Mouse (Mus musculus): Measurements from ENCODE around the gene Aldh5a1. TPM values are rescaled to one million over a fixed set of nuclear protein-coding genes. Genes with fewer than 3 reads are reported as not detected.
A peak's percentile ranks its signal among the peaks of the same experiment; 100 is the strongest.
"Not testable (repeated sequence)": the region's sequence is repeated elsewhere in the genome, so short reads cannot be mapped to it uniquely, and the experiment has no call there.

Gene Aldh5a1
- 7.1 and 7.9 TPM in 2 replicates for polyA plus RNA-seq (2014; fragmentation: Nextera tagmentation; extraction: Ambion mirVana)

DNA sequence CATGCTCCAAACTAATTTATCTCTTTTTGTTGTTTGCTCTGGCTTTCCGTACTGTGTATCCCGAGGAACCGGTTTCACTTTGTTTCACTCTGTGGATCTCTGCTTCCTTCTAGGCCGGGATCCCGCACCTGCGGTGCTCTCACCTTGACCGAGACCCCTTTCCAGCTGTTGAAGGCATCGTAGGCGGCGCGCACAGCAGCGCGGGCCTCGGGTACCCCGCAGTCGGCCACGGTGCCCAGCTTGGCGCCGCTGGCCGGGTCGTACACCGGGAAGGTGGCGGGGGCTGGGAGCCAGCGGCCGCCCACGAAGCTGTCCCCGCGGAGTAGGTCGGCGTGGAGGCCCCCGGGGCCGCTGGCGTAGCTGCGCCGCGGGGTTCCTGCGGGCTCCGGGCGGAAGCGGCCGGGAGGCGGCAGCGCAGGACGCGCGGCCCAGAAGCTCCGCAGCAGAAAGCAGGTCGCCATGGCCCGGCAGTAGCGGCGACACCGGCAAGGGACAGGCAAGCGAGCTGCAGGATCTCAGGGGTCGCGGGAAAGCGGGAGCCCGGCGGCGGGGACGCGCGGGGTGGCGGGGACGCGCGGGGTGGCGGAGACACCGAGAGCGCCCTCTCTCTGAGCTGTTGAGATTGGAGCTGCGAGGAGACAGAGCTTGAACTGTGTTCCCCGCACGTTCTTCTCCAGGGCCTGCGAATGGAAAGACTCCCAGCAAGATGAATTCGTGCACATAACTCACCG lies at the start of gene Aldh5a1:
Gene Aldh5a1, minus strand, starts transcription at position 554 of the 731 bp plus-strand sequence.
- peak within 1 kb of the TSS; percentile 70 for H3K9ac ChIP-seq (ENCODE audit: low read length)
- WGBS, result under 1% methylated on average over 75 of the region's 75 CpGs

DNA sequence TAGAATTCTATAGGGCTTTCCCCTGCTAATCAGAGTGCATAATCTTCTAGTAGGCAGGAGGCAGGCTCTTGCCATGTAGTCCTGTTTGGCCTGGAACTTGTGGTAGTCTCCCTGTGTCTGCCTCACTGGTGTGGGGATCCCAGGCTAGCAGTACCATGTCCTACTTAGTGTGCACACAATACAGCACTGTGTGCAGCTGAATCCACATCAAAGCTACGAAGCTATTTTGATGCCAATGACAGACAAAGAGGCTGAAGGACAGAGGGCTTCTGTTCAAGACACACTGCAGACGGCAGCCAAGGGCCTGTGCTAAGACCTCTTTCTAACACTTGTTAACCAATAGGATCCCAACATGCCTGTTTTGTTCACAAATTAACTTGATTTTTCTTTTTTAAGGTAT lies 48.0 kb upstream of the Aldh5a1 start:
- Histone ChIP-seq H3K27ac (ENCODE audit: low read depth, low read length) (no peak overlapping the region), H3K4me3 (ENCODE audit: low read depth, low read length) (no peak overlapping the region), H3K27me3 (ENCODE audit: control insufficient read depth, insufficient read depth, low read length) (no peaks in the 10 kb centered on the region), H3K9ac (ENCODE audit: low read length) (no peak overlapping the region), H3K36me3 (ENCODE audit: control insufficient read depth, insufficient read depth, low read length) (no peaks in the 10 kb centered on the region; the same call in 1 of the 2 replicates), H3K4me1 (ENCODE audit: control insufficient read depth, insufficient read depth, low read length) (no peaks in the 10 kb centered on the region), H3K4me2 (ENCODE audit: low read depth) (no peak overlapping the region), H3K9me3 (ENCODE audit: control insufficient read depth, low read length) (no peaks in the 10 kb centered on the region)
- DNase-seq (ENCODE audit: low spot score) (no peak), ATAC-seq (ENCODE audit: insufficient read depth, low FRiP score, low TSS enrichment) (no peak)
- 73% methylated on average over 2 of the region's 2 CpGs for WGBS

More for the DNA sequence above, at the start of gene Aldh5a1:
- Histone ChIP-seq H3K27ac (ENCODE audit: low read depth, low read length) (no peak within 1 kb of the TSS), H3K4me3 (ENCODE audit: low read depth, low read length) (peak within 1 kb of the TSS; percentile 71), H3K4me2 (ENCODE audit: low read depth) (peak within 1 kb of the TSS; percentile 66), H3K4me1 (ENCODE audit: control insufficient read depth, insufficient read depth, low read length) (no peaks in the 10 kb centered on the region), H3K27me3 (ENCODE audit: control insufficient read depth, insufficient read depth, low read length) (no peaks in the 10 kb centered on the region), H3K36me3 (ENCODE audit: control insufficient read depth, insufficient read depth, low read length) (no peaks in the 10 kb centered on the region), H3K9me3 (ENCODE audit: control insufficient read depth, low read length) (no peaks in the 10 kb centered on the region)
- ATAC-seq (ENCODE audit: insufficient read depth, low FRiP score, low TSS enrichment), result peak; percentile 85
- DNase-seq (ENCODE audit: low spot score), result peak; percentile 86

DNA sequence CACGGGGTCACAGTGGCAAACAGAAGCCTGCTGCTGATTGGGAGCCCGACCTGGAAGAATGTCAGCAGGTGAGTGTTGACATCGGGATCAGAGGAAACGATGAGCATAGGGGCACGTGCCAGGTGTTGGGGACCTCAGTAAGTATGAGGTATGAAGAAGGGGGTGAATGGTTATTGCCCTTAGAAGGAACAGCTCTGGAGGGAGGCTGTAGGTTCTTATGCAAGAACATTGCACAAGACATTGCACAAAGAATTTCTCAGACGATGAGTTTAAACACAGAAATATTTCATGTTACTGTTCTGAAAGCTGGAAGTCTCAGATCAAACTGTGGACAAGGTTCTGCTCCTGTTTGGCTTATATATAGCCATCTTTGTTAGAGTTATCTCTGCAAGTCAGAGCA lies 43.6 kb upstream of the Aldh5a1 start:
- no peaks in the 10 kb centered on the region for H3K9me3 ChIP-seq (ENCODE audit: control insufficient read depth, low read length)
- H3K27me3 ChIP-seq (ENCODE audit: control insufficient read depth, insufficient read depth, low read length), result no peaks in the 10 kb centered on the region
- no peaks in the 10 kb centered on the region for H3K36me3 ChIP-seq (ENCODE audit: control insufficient read depth, insufficient read depth, low read length)
- H3K27ac ChIP-seq (ENCODE audit: low read depth, low read length), result no peak overlapping the region
- 92% methylated on average over 6 of the region's 6 CpGs for WGBS
- no peak overlapping the region for H3K9ac ChIP-seq (ENCODE audit: low read length)
- DNase-seq (ENCODE audit: low spot score) (no peak), ATAC-seq (ENCODE audit: insufficient read depth, low FRiP score, low TSS enrichment) (no peak)
- no peak overlapping the region for H3K4me3 ChIP-seq (ENCODE audit: low read depth, low read length)
- no peak overlapping the region for H3K4me2 ChIP-seq (ENCODE audit: low read depth)
- no peaks in the 10 kb centered on the region for H3K4me1 ChIP-seq (ENCODE audit: control insufficient read depth, insufficient read depth, low read length)

DNA sequence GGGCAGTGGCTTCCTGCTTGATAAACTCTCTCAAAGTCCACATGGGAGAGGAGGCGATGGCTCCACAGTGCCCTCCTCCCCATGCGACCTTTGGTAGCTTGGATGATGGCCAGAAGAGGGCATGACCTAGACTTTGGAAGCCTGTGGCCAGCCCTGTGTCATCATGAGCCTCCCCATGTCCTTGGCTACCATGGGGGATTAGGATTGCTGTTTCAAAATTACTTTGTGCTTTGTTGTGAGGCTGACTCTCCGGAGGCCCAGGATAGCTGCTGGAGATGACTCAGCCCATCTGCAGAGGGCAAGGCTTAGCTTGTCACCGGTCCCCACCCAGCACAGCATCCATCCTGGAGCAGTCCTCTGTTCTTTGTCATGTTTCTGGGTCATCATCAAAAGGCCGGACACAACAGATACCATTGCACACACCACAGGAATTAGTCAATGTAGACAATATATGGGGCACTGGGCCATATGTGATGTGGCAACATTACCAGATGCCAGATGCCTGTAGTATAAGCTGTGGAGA lies 40.4 kb upstream of the Aldh5a1 start:
- H3K4me2 ChIP-seq (ENCODE audit: low read depth), result no peak overlapping the region

DNA sequence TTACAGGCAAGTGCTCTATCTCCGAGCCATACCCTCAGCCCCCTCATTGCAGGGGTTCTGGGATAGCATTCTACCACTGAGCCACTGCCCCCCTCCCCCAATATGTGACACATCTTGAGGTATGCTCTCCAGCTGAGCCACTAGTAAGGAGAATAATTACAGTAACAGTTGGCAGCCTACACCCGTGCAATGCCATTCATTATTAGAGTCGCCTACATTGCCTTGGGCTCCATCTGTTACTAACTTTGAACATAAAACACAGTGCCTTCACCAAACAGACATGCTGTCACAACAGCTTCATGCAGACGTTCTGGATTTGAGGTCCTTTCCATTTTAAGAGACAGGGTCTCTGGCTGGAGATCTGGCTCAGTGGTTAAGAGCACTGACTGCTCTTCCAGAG lies 38.9 kb upstream of the Aldh5a1 start:
- no peaks in the 10 kb centered on the region for H3K36me3 ChIP-seq (ENCODE audit: control insufficient read depth, insufficient read depth, low read length)
- H3K9me3 ChIP-seq (ENCODE audit: control insufficient read depth, low read length), result no peaks in the 10 kb centered on the region
- ATAC-seq (ENCODE audit: insufficient read depth, low FRiP score, low TSS enrichment), result no peak
- no peak overlapping the region for H3K4me2 ChIP-seq (ENCODE audit: low read depth)
- no peaks in the 10 kb centered on the region for H3K27me3 ChIP-seq (ENCODE audit: control insufficient read depth, insufficient read depth, low read length)
- no peak for DNase-seq (ENCODE audit: low spot score)
- no peak overlapping the region for H3K4me3 ChIP-seq (ENCODE audit: low read depth, low read length)
- H3K4me1 ChIP-seq (ENCODE audit: control insufficient read depth, insufficient read depth, low read length), result no peaks in the 10 kb centered on the region
- H3K9ac ChIP-seq (ENCODE audit: low read length), result no peak overlapping the region
- H3K27ac ChIP-seq (ENCODE audit: low read depth, low read length), result no peak overlapping the region
- 68% methylated on average over 4 of the region's 4 CpGs for WGBS

More for the DNA sequence above, 40.4 kb upstream of the Aldh5a1 start:
- H3K27me3 ChIP-seq (ENCODE audit: control insufficient read depth, insufficient read depth, low read length), result no peaks in the 10 kb centered on the region
- H3K9ac ChIP-seq (ENCODE audit: low read length), result no peak overlapping the region
- no peak for ATAC-seq (ENCODE audit: insufficient read depth, low FRiP score, low TSS enrichment)
- H3K4me3 ChIP-seq (ENCODE audit: low read depth, low read length), result no peak overlapping the region
- H3K27ac ChIP-seq (ENCODE audit: low read depth, low read length), result no peak overlapping the region
- no peaks in the 10 kb centered on the region for H3K9me3 ChIP-seq (ENCODE audit: control insufficient read depth, low read length)
- no peak for DNase-seq (ENCODE audit: low spot score)
- H3K4me1 ChIP-seq (ENCODE audit: control insufficient read depth, insufficient read depth, low read length), result no peaks in the 10 kb centered on the region
- 88% methylated on average over 5 of the region's 5 CpGs for WGBS
- H3K36me3 ChIP-seq (ENCODE audit: control insufficient read depth, insufficient read depth, low read length), result no peaks in the 10 kb centered on the region

DNA sequence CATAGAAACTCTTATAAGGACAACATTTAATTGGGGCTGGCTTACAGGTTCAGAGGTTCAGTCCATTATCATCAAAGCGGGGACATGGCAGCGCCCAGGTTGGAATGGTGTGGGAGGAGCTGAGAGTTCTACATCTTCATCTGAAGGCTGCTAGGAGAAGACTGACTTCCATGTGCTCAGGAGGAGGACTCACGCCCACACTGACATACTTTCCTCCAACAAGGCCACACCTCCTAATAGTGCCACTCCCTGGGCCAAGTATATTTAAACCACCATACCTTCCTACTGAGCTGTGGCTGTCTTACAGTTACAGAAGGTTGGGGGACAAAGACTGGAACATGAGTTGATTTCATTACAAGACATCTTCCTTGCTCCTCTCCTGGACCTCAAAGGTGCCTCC lies 34.3 kb upstream of the Aldh5a1 start:
- not testable (repeated sequence) for H3K9me3 ChIP-seq (ENCODE audit: control insufficient read depth, low read length); H3K36me3 ChIP-seq (ENCODE audit: control insufficient read depth, insufficient read depth, low read length); H3K4me3 ChIP-seq (ENCODE audit: low read depth, low read length); DNase-seq (ENCODE audit: low spot score); H3K27ac ChIP-seq (ENCODE audit: low read depth, low read length); H3K27me3 ChIP-seq (ENCODE audit: control insufficient read depth, insufficient read depth, low read length); H3K4me1 ChIP-seq (ENCODE audit: control insufficient read depth, insufficient read depth, low read length); ATAC-seq (ENCODE audit: insufficient read depth, low FRiP score, low TSS enrichment); H3K9ac ChIP-seq (ENCODE audit: low read length); H3K4me2 ChIP-seq (ENCODE audit: low read depth)
- 83% methylated on average over 3 of the region's 3 CpGs for WGBS

- no peak overlapping the region for H3K9ac ChIP-seq (ENCODE audit: low read length)
- WGBS, result 36% methylated on average over 5 of the region's 5 CpGs
Measured at GRCm38 (mm10) chr13:24965846-24966201, 28.4 kb upstream of the Aldh5a1 start.

DNA sequence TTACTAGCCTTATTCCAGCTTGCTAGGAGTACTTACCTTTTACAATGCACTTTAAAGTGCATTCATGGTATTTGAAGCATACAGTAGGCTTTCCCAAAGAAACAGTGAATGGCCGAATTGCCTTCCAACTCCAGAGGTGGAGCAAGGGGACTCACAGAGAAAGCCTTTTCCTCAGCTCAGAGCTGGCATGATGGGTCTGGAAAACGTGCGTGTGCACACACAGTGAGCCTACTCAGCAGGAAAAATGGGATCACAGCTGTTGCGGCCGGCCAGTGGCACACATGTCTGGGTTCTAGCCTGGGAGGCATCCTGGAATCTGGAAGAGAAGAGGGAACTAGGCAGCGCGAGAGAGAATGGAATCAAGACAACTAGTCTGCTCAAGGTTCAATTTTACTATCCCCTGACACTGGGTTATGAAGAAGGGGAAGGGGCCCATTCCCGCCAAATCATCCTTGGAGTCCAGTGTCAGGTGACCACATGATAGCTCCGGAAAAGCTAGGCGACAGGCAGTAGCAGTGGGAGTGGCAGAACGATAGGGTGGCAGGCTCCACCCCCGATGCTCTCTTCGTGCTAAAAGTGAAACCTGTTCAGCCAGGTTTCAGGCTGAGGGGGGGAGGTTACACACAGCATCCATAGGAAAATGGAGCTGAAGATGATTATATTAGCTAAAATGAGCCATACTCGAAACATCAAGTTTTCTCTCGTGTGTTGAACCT lies 27.8 kb upstream of the Aldh5a1 start:
- DNase-seq (ENCODE audit: low spot score), result no peak
- Histone ChIP-seq H3K27me3 (ENCODE audit: control insufficient read depth, insufficient read depth, low read length) (no peaks in the 10 kb centered on the region), H3K4me2 (ENCODE audit: low read depth) (peak overlapping the region; percentile 21), H3K4me1 (ENCODE audit: control insufficient read depth, insufficient read depth, low read length) (no peaks in the 10 kb centered on the region), H3K36me3 (ENCODE audit: control insufficient read depth, insufficient read depth, low read length) (no peaks in the 10 kb centered on the region), H3K9ac (ENCODE audit: low read length) (no peak overlapping the region), H3K27ac (ENCODE audit: low read depth, low read length) (no peak overlapping the region), H3K4me3 (ENCODE audit: low read depth, low read length) (no peak overlapping the region; the same call in 1 of the 2 replicates), H3K9me3 (ENCODE audit: control insufficient read depth, low read length) (no peaks in the 10 kb centered on the region)
- WGBS, result 22% methylated on average over 15 of the region's 15 CpGs
- ATAC-seq (ENCODE audit: insufficient read depth, low FRiP score, low TSS enrichment), result no peak

More at GRCm38 (mm10) chr13:24965846-24966201, 28.4 kb upstream of the Aldh5a1 start:
- ATAC-seq (ENCODE audit: insufficient read depth, low FRiP score, low TSS enrichment), result no peak
- no peaks in the 10 kb centered on the region for H3K27me3 ChIP-seq (ENCODE audit: control insufficient read depth, insufficient read depth, low read length)
- H3K9me3 ChIP-seq (ENCODE audit: control insufficient read depth, low read length), result no peaks in the 10 kb centered on the region
- H3K36me3 ChIP-seq (ENCODE audit: control insufficient read depth, insufficient read depth, low read length), result no peaks in the 10 kb centered on the region
- peak overlapping the region; percentile 21 for H3K4me2 ChIP-seq (ENCODE audit: low read depth)
- H3K4me3 ChIP-seq (ENCODE audit: low read depth, low read length), result no peak overlapping the region; the same call in 1 of the 2 replicates
- no peaks in the 10 kb centered on the region for H3K4me1 ChIP-seq (ENCODE audit: control insufficient read depth, insufficient read depth, low read length)
- no peak overlapping the region for H3K27ac ChIP-seq (ENCODE audit: low read depth, low read length)
- no peak for DNase-seq (ENCODE audit: low spot score)

All from neural tube, embryonic 11.5 days (tissue).